Mouse (Mus musculus) brain, embryonic 14.5 days (tissue): ENCODE measurements around the gene Scml4.

Source experiments
- CTCF ChIP-seq: fragments of 200-500 bp; IDR thresholded peaks from 2 replicates; pipeline ENCODE4 v1.5.1; 2012; ENCODE audit warnings: inconsistent platforms, mild to moderate bottlenecking, moderate library complexity, borderline replicate concordance; ENCODE audit not compliant: insufficient read depth, insufficient read length; ENCODE audit errors: extremely low read depth
- POLR2A ChIP-seq: fragments of 200-500 bp; IDR thresholded peaks from 2 replicates; pipeline ENCODE4 v1.6.1; 2012; ENCODE audit warnings: mild to moderate bottlenecking, inconsistent platforms, borderline replicate concordance; ENCODE audit not compliant: poor library complexity, insufficient read depth, insufficient read length, severe bottlenecking; ENCODE audit errors: extremely low read depth

DNA sequence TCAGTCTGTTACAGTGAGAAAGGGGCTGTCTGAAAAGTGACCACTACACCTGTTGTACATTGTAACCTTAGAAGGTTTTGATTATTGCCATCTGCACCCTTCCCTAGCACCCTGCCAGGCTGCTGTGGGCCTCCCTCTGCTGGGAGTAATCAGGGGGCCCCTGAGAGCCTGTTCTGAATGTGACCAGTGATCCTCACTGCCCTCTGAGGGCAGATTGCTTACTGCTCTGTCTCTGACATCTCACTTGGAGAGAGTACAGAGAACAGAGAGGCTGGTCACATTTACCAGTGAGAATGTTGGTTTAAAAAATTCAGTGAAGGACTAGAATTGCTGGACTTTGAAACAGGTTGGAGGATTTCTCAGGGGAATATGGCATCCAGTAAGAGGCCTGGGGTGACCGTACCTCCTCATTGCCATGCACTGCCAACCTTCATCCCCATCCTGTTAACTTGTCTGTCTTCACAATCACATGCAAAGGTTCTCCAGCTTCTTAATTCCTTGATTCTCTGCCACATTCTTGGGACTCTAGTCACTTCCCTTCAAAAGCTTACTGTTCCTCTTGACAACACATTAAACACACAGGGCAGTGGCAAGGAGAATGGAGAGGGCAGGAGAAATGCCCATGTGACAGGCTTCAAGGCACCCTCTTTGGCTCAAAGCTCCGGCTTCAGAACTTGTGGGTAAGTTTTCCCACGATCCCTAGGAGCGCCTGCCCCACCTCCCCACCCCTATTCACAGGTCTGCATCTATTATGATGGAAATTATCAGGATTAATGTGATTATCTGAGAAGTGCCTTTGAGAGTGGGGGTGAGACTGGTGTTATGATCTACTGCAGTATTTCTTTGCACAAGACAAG, 26.1 kb upstream of the Scml4 start:
- TF ChIP-seq CTCF (no peak), POLR2A (no peak)
